Mouse (Mus musculus): ENCODE measurements around the gene Zfp839. TPM values are rescaled to one million over a fixed set of nuclear protein-coding genes. Genes with fewer than 3 reads are reported as not detected.

The Zfp839 gene
- polyA plus RNA-seq, 1 experiment, result 6.6 TPM

- TF ChIP-seq CTCF (IDR thresholded peaks at IDR 0.05; ENCODE audit: borderline replicate concordance, insufficient read depth, low read length) (no peak), POLR2A (IDR thresholded peaks at IDR 0.05; ENCODE audit: low read depth, low read length) (no peak)
- Histone ChIP-seq H3K4me3 (ENCODE audit: insufficient read depth, low read length) (no peak overlapping the region), H3K27ac (ENCODE audit: insufficient read depth, low read length) (no peak overlapping the region), H3K4me1 (ENCODE audit: control insufficient read depth, insufficient read depth, low read length) (no peaks in the 10 kb centered on the region)
Measured at GRCm38 (mm10) chr12:110870107-110870506, 20.1 kb downstream of the Zfp839 start.

GRCm38 (mm10) chr12:110871247-110871646 lies 21.2 kb downstream of the Zfp839 start:
- no peak overlapping the region for H3K4me3 ChIP-seq (ENCODE audit: insufficient read depth, low read length)
- no peak overlapping the region for H3K27ac ChIP-seq (ENCODE audit: insufficient read depth, low read length)
- TF ChIP-seq POLR2A (IDR thresholded peaks at IDR 0.05; ENCODE audit: low read depth, low read length), result no peak
- TF ChIP-seq CTCF (IDR thresholded peaks at IDR 0.05; ENCODE audit: borderline replicate concordance, insufficient read depth, low read length), result no peak
- no peaks in the 10 kb centered on the region for H3K4me1 ChIP-seq (ENCODE audit: control insufficient read depth, insufficient read depth, low read length)

GRCm38 (mm10) chr12:110875351-110875750 lies 25.3 kb downstream of the Zfp839 start:
- no peaks in the 10 kb centered on the region for H3K4me1 ChIP-seq (ENCODE audit: control insufficient read depth, insufficient read depth, low read length)
- H3K4me3 ChIP-seq (ENCODE audit: insufficient read depth, low read length), result no peak overlapping the region
- TF ChIP-seq CTCF (IDR thresholded peaks at IDR 0.05; ENCODE audit: borderline replicate concordance, insufficient read depth, low read length), result no peak
- no peak for TF ChIP-seq POLR2A (IDR thresholded peaks at IDR 0.05; ENCODE audit: low read depth, low read length)
- H3K27ac ChIP-seq (ENCODE audit: insufficient read depth, low read length), result no peak overlapping the region

GRCm38 (mm10) chr12:110882291-110882690 lies 32.2 kb downstream of the Zfp839 start:
- no peak for TF ChIP-seq POLR2A (IDR thresholded peaks at IDR 0.05; ENCODE audit: low read depth, low read length)
- H3K4me3 ChIP-seq (ENCODE audit: insufficient read depth, low read length), result no peak overlapping the region
- no peak overlapping the region for H3K27ac ChIP-seq (ENCODE audit: insufficient read depth, low read length)
- H3K4me1 ChIP-seq (ENCODE audit: control insufficient read depth, insufficient read depth, low read length), result no peaks in the 10 kb centered on the region

GRCm38 (mm10) chr12:110885251-110885650 lies 35.2 kb downstream of the Zfp839 start:
- Histone ChIP-seq H3K4me1 (ENCODE audit: control insufficient read depth, insufficient read depth, low read length) (no peaks in the 10 kb centered on the region), H3K27ac (ENCODE audit: insufficient read depth, low read length) (no peak overlapping the region), H3K4me3 (ENCODE audit: insufficient read depth, low read length) (no peak overlapping the region)
- no peak for TF ChIP-seq CTCF (IDR thresholded peaks at IDR 0.05; ENCODE audit: borderline replicate concordance, insufficient read depth, low read length)
- no peak for TF ChIP-seq POLR2A (IDR thresholded peaks at IDR 0.05; ENCODE audit: low read depth, low read length)

GRCm38 (mm10) chr12:110888106-110888505 lies 38.1 kb downstream of the Zfp839 start:
- no peak for TF ChIP-seq CTCF (IDR thresholded peaks at IDR 0.05; ENCODE audit: borderline replicate concordance, insufficient read depth, low read length)
- no peak for TF ChIP-seq POLR2A (IDR thresholded peaks at IDR 0.05; ENCODE audit: low read depth, low read length)
- no peak overlapping the region for H3K27ac ChIP-seq (ENCODE audit: insufficient read depth, low read length)

GRCm38 (mm10) chr12:110888606-110889005 lies 38.6 kb downstream of the Zfp839 start:
- no peak overlapping the region for H3K27ac ChIP-seq (ENCODE audit: insufficient read depth, low read length)

More at GRCm38 (mm10) chr12:110888106-110888505, 38.1 kb downstream of the Zfp839 start:
- no peaks in the 10 kb centered on the region for H3K4me1 ChIP-seq (ENCODE audit: control insufficient read depth, insufficient read depth, low read length)
- peak overlapping the region; percentile 82 for H3K4me3 ChIP-seq (ENCODE audit: insufficient read depth, low read length)

GRCm38 (mm10) chr12:110889036-110890020 lies 39.3 kb downstream of the Zfp839 start, which contains the start of the genes Cinp and Tecpr2:
TSS of gene Cinp (minus strand) at chr12:110889145.
TSS of gene Tecpr2 (plus strand) at chr12:110889264.
- Histone ChIP-seq H3K4me3 (ENCODE audit: insufficient read depth, low read length) (peak within 1 kb of the TSS; percentile 90), H3K4me1 (ENCODE audit: control insufficient read depth, insufficient read depth, low read length) (no peaks in the 10 kb centered on the region), H3K27ac (ENCODE audit: insufficient read depth, low read length) (0 out of 2 replicates have a peak within 1 kb of the TSS, but pooled peaks have one; percentile 6)
- peak; percentile 49 for TF ChIP-seq POLR2A (IDR thresholded peaks at IDR 0.05; ENCODE audit: low read depth, low read length)
- TF ChIP-seq CTCF (IDR thresholded peaks at IDR 0.05; ENCODE audit: borderline replicate concordance, insufficient read depth, low read length), result no peak

More at GRCm38 (mm10) chr12:110888606-110889005, 38.6 kb downstream of the Zfp839 start:
- TF ChIP-seq POLR2A (IDR thresholded peaks at IDR 0.05; ENCODE audit: low read depth, low read length) (no peak), CTCF (IDR thresholded peaks at IDR 0.05; ENCODE audit: borderline replicate concordance, insufficient read depth, low read length) (no peak)
- H3K4me1 ChIP-seq (ENCODE audit: control insufficient read depth, insufficient read depth, low read length), result no peaks in the 10 kb centered on the region
- H3K4me3 ChIP-seq (ENCODE audit: insufficient read depth, low read length), result peak overlapping the region; percentile 82

GRCm38 (mm10) chr12:110891887-110892286 lies 41.8 kb downstream of the Zfp839 start:
- H3K4me1 ChIP-seq (ENCODE audit: control insufficient read depth, insufficient read depth, low read length), result no peaks in the 10 kb centered on the region
- TF ChIP-seq POLR2A (IDR thresholded peaks at IDR 0.05; ENCODE audit: low read depth, low read length) (no peak), CTCF (IDR thresholded peaks at IDR 0.05; ENCODE audit: borderline replicate concordance, insufficient read depth, low read length) (no peak)
- no peak overlapping the region for H3K27ac ChIP-seq (ENCODE audit: insufficient read depth, low read length)
- no peak overlapping the region for H3K4me3 ChIP-seq (ENCODE audit: insufficient read depth, low read length)

GRCm38 (mm10) chr12:110902106-110902505 lies 52.1 kb downstream of the Zfp839 start:
- no peak overlapping the region for H3K4me3 ChIP-seq (ENCODE audit: insufficient read depth, low read length)
- no peaks in the 10 kb centered on the region for H3K4me1 ChIP-seq (ENCODE audit: control insufficient read depth, insufficient read depth, low read length)
- TF ChIP-seq CTCF (IDR thresholded peaks at IDR 0.05; ENCODE audit: borderline replicate concordance, insufficient read depth, low read length), result no peak
- no peak for TF ChIP-seq POLR2A (IDR thresholded peaks at IDR 0.05; ENCODE audit: low read depth, low read length)
- H3K27ac ChIP-seq (ENCODE audit: insufficient read depth, low read length), result no peak overlapping the region
